Mouse (Mus musculus) adrenal gland, postnatal 36 days (tissue): ENCODE measurements at regions not wholly inside any gene's neighbourhood (a gene's known extent, or its start where the extent isn't known, plus 50 kb on each side); places are given as distances from the start of the nearest gene placed in this dataset.
A peak's percentile ranks its signal among the peaks of the same experiment; 100 is the strongest.

Experiments used
- DNase-seq, 2 experiments: peaks; one replicate each; pipeline ENCODE4 v3.0.0; 2021; ENCODE audit warnings: mixed read lengths in 1 of 2

DNA sequence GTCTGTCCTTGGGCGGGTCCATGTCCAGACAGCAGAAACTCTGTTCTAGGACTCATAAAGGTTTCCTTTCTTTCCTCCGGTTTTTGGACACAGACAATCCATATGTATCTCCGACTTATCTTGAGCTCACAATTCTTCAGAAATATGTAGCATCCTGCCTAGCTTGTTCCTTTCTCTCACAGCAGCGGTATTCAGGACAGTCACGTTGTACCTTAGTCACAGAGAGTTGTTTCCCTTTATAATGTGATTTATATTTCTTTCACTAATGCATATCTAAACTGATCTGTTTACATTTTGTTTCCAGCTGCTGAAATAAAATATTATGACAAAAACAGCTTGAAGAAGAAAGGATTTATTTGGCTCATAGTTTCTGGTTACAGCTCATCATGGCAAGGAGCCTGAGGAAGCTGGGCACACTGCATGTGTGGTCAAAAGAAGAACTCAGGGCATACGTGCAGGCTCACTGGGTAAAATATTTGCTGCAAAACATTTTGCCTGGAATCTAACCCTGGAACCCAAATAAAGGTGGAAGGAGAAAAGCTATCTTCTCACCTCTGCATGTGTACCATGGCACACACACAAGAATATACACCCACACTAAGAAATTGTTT is 61.4 kb upstream of the Etv1 start:
- DNase-seq = peak; percentile 4 to 5
